Mouse (Mus musculus) lung, adult 2 months (tissue): ENCODE results near the gene Comt.

Experiments
- CTCF ChIP-seq: fragments of 200-500 bp; IDR thresholded peaks from 2 replicates; pipeline ENCODE4 v1.5.1; 2011; ENCODE audit warnings: mild to moderate bottlenecking, low read length, control low read depth; ENCODE audit not compliant: insufficient read depth
- POLR2A ChIP-seq: fragments of 200-500 bp; IDR thresholded peaks from 2 replicates; pipeline ENCODE4 v1.6.1; 2011; ENCODE audit warnings: low read depth, mild to moderate bottlenecking, control low read depth, low read length, borderline replicate concordance; ENCODE audit errors: extremely low read depth

DNA sequence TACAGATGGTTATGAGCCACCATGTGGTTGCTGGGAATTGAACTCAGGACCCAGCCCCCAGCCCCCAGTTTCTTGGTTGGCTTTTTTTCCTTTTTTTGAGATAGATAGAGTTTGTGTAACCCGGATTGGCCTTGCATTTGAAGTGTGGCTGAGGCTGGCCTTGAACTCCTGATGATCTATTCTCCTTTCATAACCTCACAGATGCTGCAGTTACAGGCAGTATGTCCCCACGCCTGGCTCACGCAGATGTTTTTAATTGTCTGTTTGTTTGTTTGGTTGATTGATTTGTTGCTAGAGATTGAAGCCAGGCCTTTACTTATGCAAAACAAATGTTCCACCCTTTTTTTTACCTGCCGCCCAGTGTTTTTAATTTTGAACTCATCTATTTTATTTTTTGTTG is 59.8 kb downstream of the Comt start:
- no peak for TF ChIP-seq CTCF
- TF ChIP-seq POLR2A, result no peak
